26 mouse cellular contexts compared by ENCODE assay signal in the genomic region with DNA sequence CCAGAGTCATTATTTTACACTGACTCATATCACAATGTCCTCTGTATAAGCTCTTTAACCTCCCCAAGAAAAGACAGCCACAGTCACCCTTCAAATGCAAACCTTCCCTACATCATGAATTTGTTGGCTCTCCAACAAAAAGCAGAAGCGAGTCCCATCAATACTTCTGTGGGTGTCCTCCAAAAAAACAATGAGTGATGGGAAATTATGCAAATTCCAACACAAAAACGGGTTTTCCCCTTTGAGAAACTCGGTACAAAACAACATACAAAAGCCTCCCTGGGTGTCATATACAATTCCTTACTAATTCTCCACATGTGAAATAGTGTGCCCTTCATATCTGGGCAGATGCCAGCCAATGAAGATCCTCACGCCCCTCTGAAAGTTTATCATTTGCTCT.
"Had no signal": no experiment of that assay in that cellular context is flagged by ENCODE, and none has a peak within 500 bp of the region (broad histone marks: within the 10 kb centered on the region; RNA-seq: fewer than 3 reads in every experiment).

No protein-coding gene starts in this region.

- H3K27me3 ChIP-seq: heart, embryonic 13.5 days; heart, embryonic 15.5 days; hindbrain, embryonic 13.5 days; hindbrain, embryonic 15.5 days; limb, embryonic 12.5 days; liver, embryonic 13.5 days; liver, embryonic 15.5 days had no signal

- H3K9ac ChIP-seq: heart, embryonic 13.5 days; heart, embryonic 15.5 days; hindbrain, embryonic 13.5 days; hindbrain, embryonic 15.5 days; limb, embryonic 12.5 days; liver, embryonic 13.5 days; liver, embryonic 15.5 days had no signal

- H3K4me3 ChIP-seq: gastrocnemius, adult 2 months; heart, embryonic 13.5 days; heart, embryonic 15.5 days; hindbrain, embryonic 13.5 days; hindbrain, embryonic 15.5 days; layer of hippocampus, adult 2 months; left cerebral cortex, adult 2 months; limb, embryonic 10.5 days; limb, embryonic 12.5 days; liver, embryonic 13.5 days; liver, embryonic 15.5 days had no signal

- H3K36me3 ChIP-seq: heart, embryonic 13.5 days; heart, embryonic 15.5 days; hindbrain, embryonic 13.5 days; hindbrain, embryonic 15.5 days; limb, embryonic 10.5 days; limb, embryonic 12.5 days; liver, embryonic 13.5 days; liver, embryonic 15.5 days had no signal

- DNase-seq: gastrocnemius, adult 2 months; gastrocnemius, postnatal 10 days; gastrocnemius, postnatal 25 days; heart, adult 18-20 months; heart, postnatal 14 days; heart, postnatal 36 days; kidney, adult 11 months; kidney, adult 2 months; kidney, postnatal 10 days; kidney, postnatal 25 days; kidney, postnatal 4 days; liver; liver, embryonic 13.5 days had no signal

- H3K9me3 ChIP-seq: heart, embryonic 13.5 days; heart, embryonic 15.5 days; hindbrain, embryonic 13.5 days; hindbrain, embryonic 15.5 days; limb, embryonic 10.5 days; limb, embryonic 12.5 days; liver, embryonic 13.5 days; liver, embryonic 15.5 days had no signal

- H3K27ac ChIP-seq: gastrocnemius, adult 2 months; heart, embryonic 13.5 days; heart, embryonic 15.5 days; hindbrain, embryonic 13.5 days; hindbrain, embryonic 15.5 days; hindbrain, postnatal 0 days; layer of hippocampus, adult 2 months; left cerebral cortex, adult 2 months; limb, embryonic 10.5 days; limb, embryonic 12.5 days; liver, embryonic 13.5 days; liver, embryonic 15.5 days had no signal

- H3K4me2 ChIP-seq: heart, embryonic 11.5 days; heart, embryonic 13.5 days; heart, embryonic 15.5 days; hindbrain, embryonic 13.5 days; hindbrain, embryonic 15.5 days; limb, embryonic 12.5 days; liver, embryonic 11.5 days; liver, embryonic 13.5 days; liver, embryonic 15.5 days had no signal

- H3K4me1 ChIP-seq: heart, embryonic 13.5 days; heart, embryonic 15.5 days; hindbrain, embryonic 13.5 days; hindbrain, embryonic 15.5 days; liver, embryonic 13.5 days; liver, embryonic 15.5 days had no signal

- ATAC-seq: hindbrain, postnatal 0 days; intestine, embryonic 16.5 days had no signal
